Mouse (Mus musculus): Measurements from ENCODE around the gene Gm42417. TPM values are rescaled to one million over a fixed set of nuclear protein-coding genes. Genes with fewer than 3 reads are reported as not detected.

The Gm42417 gene
- total RNA-seq, 2 experiments from 2014 or later = not detected

Small RNA genes within 50 kb of the gene (microRNA-seq; reads per million reads assigned to microRNA genes)
- 0 reads per million in 2 experiments for gene Gm47280

Other genes with a start within 250 kb of the Gm42417 start
- 10 to 100 TPM; 15.2 to 16.4 TPM for gene Arid5a, start 231.7 kb downstream of the Gm42417 start, total RNA-seq (2021)
- 10 to 100 TPM; 71.2 to 76.0 TPM for gene Kansl3, start 170.2 kb downstream of the Gm42417 start, total RNA-seq (2021)
- gene Fer1l5, start 167.1 kb downstream of the Gm42417 start, total RNA-seq (2021) = not detected
- gene Lman2l, start 94.2 kb downstream of the Gm42417 start, total RNA-seq (2021) = 10 to 100 TPM; 72.1 to 77.4 TPM
- 10 to 100 TPM; 15.6 to 16.6 TPM for gene Cnnm4, start 67.8 kb downstream of the Gm42417 start, total RNA-seq (2021)
- 10 to 100 TPM; 40.8 to 41.3 TPM for gene Cnnm3, start 27.6 kb downstream of the Gm42417 start, total RNA-seq (2021)
- gene Ankrd23, start 2.5 kb downstream of the Gm42417 start, total RNA-seq (2021) = 1 to 10 TPM; 5.1 to 6.8 TPM
- gene Ankrd39, start 8.0 kb upstream of the Gm42417 start, total RNA-seq (2021) = 10 to 100 TPM; 11.1 TPM
- gene Sema4c, start 18.9 kb upstream of the Gm42417 start, total RNA-seq (2021) = 10 to 100 TPM in 1 of 2 experiments, 1 to 10 TPM in 1; 9.7 to 10.6 TPM
- gene Fam178b, start 143.8 kb upstream of the Gm42417 start, total RNA-seq (2021) = not detected
- gene Cox5b, start 152.0 kb upstream of the Gm42417 start, total RNA-seq (2021) = 100 to 1,000 TPM; 678 to 718 TPM
- gene 4933424G06Rik, start 170.7 kb upstream of the Gm42417 start, total RNA-seq (2021) = not detected
- 100 to 1,000 TPM; 258 to 284 TPM for gene Actr1b, start 175.0 kb upstream of the Gm42417 start, total RNA-seq (2021)
- gene Zap70, start 222.4 kb upstream of the Gm42417 start, total RNA-seq (2021) = 1 to 10 TPM; 3.6 to 3.7 TPM